Mouse (Mus musculus) left cerebral cortex, adult 2 months (tissue): ENCODE measurements around the gene Lipt1. TPM values are rescaled to one million over a fixed set of nuclear protein-coding genes. Genes with fewer than 3 reads are reported as not detected.
A peak's percentile ranks its signal among the peaks of the same experiment; 100 is the strongest.

Experiments used
- DNase-seq, 2 experiments: peaks; one replicate each; pipeline ENCODE4 v3.0.0; 2021 to 2022; ENCODE audit warnings: low spot score in 2 of 2, mixed read lengths in 1 of 2; ENCODE audit errors: extremely low spot score in 1 of 2
- H3K27ac ChIP-seq: fragments of 200-600 bp; 2 replicates; pipeline ENCODE4 v1.8.1; 2022
- H3K4me3 ChIP-seq: fragments of 200-600 bp; 2 replicates; pipeline ENCODE4 v1.8.1; 2022
- CTCF ChIP-seq: fragments of 200-600 bp; IDR thresholded peaks from 2 replicates; pipeline ENCODE4 v1.8.1; 2022; ENCODE audit warnings: antibody characterized with exemption, mild to moderate bottlenecking, moderate library complexity
- intact Hi-C: fragments of 180-260 bp; cut with DNase I; formaldehyde crosslinking; loops from one replicate; pipeline ENCODE4 v1.15.1; 2025
- total RNA-seq, 2 experiments: library from RNA; stranded (reverse); gene quantifications; 2 replicates each; pipeline ENCODE4 v1.2.3; 2021

Lipt1 gene
- total RNA-seq, 2 experiments from 2014 or later: 9.5 to 10.9 TPM

DNA sequence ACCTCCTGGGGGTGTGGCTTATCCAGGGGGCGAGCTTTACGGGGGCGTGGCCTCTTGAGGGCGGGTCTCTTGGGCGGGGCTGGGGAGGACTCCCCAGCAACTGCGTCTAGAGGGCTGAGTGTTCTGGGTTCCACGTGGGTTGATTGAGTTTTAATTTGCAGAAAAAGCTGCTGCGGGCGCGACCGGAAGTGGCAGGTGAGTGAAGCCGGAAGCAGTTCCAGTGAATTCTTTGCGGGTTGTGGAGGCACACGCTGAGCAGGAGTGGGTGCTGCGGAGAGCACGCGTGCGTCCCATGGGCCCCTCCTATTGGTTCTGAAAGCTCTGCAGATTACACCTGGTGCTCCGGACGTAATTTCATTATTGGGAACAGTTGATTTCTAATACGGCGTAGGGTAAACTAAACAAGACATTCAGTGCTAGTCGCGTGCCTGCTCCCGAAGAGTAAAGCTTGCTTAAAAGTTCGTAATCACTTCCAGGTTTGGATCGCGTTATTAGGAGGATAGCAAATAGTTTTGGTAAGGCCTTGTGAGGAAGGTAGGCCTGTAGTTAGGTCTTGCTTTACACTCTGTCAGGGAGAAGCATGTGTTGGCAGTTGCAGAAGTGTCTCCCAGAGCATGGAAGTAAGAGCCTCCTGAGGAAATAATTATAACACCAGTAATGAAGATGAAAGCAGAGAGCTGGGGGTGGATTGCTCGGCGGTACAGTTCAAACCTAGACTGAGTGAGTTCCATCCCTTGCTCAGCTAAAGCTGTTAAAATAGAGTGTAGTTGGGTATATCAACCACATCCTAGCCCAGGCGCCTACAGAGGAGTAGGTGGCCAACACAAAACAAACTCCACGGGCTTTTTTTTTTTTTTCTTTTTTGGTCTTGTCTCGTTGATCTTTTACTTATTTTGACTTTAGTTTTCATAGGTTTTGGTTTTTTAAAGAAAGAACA is 861 bp downstream of the Lipt1 start:
- peak; percentile 68 to 82 for DNase-seq
- intact Hi-C loops: no loop called here
- Histone ChIP-seq H3K27ac (peak overlapping the region; percentile 66), H3K4me3 (peak overlapping the region; percentile 58)
- TF ChIP-seq CTCF: no peak; the same call in 1 of the 2 replicates

DNA sequence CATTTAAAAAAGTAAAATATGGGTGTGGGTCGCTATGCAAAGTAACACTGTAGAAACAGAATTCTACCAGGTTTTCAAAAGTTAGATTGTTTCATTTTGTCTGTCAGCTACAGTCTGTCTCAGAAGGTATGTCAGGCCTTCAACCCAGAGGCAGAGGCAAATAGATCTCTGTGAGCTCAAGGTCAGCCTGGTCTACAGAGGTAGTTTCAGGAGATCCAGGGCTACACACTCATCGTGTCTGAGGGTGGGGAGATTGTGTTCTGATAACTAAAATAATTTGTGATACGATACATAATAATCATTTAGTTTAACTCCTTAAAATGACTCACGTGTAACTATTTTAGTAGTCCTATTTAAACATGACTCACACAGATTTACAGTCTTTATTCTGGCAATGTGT is 1.6 kb downstream of the Lipt1 start:
- TF ChIP-seq CTCF: no peak
- intact Hi-C loops: no loop called here
- H3K4me3 ChIP-seq: no peak overlapping the region
- no peak for DNase-seq
- no peak overlapping the region for H3K27ac ChIP-seq

DNA sequence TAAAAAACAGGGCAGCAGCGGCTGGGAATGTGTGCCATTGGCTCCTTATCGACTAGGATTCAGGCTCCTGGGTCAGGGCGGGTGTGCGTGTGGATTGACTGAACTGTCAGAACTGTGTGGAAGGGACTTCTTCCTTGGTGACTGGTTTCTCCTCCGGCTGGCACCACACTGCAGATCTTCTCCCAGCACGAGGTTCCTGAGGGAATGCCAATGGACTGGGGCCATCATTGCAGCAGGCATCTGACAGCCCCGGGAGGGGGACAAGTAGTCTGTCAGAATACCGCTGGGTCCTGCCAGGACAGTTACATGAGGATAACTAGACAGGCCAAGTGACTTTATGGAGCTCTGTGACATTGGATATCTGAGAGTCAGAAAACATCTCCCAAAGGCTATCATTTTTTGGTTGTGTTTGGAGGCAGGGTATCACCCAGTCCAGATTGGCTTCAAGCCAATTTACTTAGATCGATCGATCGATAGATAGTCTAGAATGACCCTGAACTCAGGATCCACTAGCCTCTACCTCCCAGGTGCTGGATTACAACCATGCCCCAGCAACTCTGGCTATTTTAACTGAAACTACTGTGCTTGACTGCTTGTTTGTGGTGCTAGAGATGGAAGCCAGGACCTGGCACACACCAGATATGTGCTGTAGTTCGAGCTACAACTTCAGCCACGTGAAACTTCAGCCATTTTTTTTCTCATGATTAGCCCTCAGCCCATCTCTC is 6.4 kb downstream of the Lipt1 start:
- Histone ChIP-seq H3K4me3 (no peak overlapping the region), H3K27ac (no peak overlapping the region)
- intact Hi-C loops: no loop called here
- no peak for TF ChIP-seq CTCF
- no peak for DNase-seq

DNA sequence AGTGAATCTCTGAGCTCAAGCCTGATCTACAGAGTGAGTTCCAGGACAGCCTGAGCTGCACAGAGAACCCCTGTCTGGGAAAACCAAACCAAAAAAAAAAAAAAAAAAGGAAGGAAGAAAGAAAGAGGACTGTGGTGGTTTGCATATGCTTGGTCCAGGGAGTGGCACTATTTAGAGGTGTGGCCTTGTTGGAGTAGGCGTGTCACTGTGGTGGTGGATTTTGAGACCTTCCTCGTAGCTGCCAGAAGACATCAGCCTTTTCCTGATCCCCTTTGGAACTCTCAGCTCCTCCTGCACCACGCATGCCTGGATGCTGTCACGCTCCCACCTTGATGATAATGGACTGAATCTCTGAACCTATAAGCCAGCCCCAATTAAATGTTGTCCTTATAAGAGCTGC is 11.9 kb downstream of the Lipt1 start:
- intact Hi-C loops: no loop called here
- DNase-seq: no peak
- Histone ChIP-seq H3K4me3 (no peak overlapping the region), H3K27ac (no peak overlapping the region)
- TF ChIP-seq CTCF: no peak

DNA sequence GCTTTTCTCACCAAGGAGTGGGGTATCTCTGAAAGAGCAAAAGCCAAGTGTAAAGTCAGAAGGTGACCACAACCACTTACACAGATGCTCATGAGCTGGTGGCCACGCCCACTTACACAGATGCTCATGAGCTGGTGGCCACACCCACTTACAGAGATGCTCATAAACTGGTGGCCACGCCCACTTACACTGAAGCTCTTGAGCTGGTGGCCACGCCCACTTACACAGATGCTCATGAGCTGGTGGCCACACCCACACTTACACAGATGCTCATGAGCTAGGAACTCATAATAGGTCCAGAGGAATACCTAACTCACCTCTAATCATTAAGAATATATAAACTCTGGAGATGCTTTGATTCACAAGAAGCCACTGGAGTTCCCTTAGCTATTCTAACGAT is 12.9 kb downstream of the Lipt1 start:
- no peak for TF ChIP-seq CTCF
- DNase-seq: no peak
- intact Hi-C loops: no loop called here
- Histone ChIP-seq H3K4me3 (no peak overlapping the region), H3K27ac (no peak overlapping the region)

DNA sequence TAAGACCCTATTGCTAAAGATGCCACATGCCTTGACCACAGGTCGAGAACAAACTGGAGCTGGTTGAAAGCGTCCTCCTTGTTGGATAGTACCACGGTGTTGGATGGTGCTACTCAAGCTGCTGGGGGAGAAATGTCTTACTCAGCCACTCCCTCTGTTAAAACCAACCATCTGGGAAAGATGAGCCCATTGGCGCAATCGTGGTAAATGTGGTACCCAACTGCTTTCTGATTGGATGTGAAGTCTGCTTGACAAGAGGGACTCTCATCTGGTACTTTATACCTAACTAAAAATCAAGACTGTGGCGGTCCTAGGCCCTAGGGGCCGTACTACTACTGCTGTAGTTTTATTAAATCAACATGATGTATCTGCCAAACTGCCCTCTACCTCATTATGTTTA is 17.7 kb downstream of the Lipt1 start:
- Histone ChIP-seq H3K4me3 (peak overlapping the region; percentile 80), H3K27ac (no peak overlapping the region)
- no peak for DNase-seq
- intact Hi-C loops: no loop called here
- TF ChIP-seq CTCF: no peak

DNA sequence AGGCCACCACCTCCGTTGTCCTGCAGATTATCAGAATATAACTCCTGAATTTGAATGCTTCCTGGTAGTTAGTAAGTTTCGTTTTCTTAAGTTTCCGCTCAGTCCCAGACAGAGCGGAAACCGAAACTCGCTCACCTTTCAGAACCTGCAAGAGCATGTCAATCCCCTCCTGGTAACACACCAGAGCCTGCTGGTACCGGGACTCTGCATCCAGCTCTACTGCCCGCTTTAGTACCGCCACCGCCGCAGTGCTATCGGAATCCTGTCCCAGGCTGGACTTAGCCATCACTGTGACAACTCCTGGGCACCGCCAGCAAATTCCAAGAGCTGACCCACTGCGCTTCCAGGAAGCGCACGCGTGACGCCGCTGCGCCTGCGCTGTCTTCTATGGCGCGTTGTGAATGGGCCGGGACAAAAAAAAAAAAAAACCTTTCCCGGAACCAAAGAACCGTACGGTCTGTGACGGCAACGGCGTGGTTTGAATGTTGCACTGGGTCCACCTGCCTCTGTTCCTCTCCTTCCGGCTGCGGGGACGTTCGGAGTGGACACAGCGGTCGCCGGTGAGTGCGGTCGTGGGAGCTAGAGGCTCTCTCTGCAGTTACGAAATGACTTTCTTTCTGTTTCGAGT is 18.6 kb downstream of the Lipt1 start, which contains the start of the genes Mitd1 and Mrpl30:
Gene Mitd1, minus strand, starts transcription at position 387 of the 628 bp plus-strand sequence.
Gene Mrpl30, plus strand, starts transcription at position 453 of the 628 bp plus-strand sequence.
- DNase-seq: peak; percentile 88 to 91
- no peak for TF ChIP-seq CTCF
- H3K27ac ChIP-seq: peak within 1 kb of the TSS; percentile 71
- intact Hi-C loops: loop anchor here (1.0 to 2.0 kb wide), 2 partner anchors 25 to 107 kb away; partner anchors contain the start of gene Txndc9
- peak within 1 kb of the TSS; percentile 80 for H3K4me3 ChIP-seq

DNA sequence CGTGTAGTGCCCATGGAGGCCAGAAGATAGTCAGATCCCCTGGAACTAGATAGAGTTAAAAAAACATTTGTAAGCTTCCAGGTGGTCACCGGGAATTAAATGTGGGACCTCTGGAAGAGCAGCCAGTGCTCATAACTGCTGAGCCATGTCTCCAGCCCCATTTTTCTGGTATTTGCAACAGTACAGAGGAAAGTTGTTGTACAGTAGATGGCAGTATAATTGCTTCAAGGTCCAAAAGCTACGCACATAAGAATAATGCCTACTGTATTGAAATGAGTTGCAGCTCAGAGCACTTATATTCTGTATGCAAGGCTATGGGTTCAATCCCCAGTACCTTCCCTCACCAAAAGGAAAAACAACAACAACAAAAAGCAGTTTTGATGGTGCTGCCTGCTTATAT is 19.9 kb downstream of the Lipt1 start:
- Histone ChIP-seq H3K27ac (no peak overlapping the region), H3K4me3 (peak overlapping the region; percentile 80)
- DNase-seq: no peak
- peak; percentile 44 for TF ChIP-seq CTCF
- intact Hi-C loops: loop anchor here (2.0 kb wide), 1 partner anchor 27 kb away; no protein-coding TSS in a partner anchor

DNA sequence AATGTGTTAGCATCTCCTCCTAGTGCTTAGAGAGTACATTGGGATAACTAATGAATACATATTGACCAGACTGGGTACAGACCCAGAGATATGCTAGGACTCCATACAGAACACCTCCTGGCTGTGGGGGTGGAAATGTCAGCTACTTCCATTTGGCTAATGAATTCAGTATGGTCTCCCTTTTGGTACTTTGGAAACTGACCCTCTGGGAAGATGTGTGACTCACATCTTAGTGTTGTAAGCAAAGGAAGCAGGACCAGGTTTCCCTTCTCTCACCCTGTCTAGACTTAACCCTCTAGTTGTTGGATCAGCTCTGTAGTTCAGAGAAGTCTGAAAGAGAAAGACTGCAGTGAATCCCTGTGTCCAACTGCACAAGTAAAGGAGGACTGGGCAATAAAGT is 23.1 kb downstream of the Lipt1 start:
- Histone ChIP-seq H3K27ac (no peak overlapping the region), H3K4me3 (no peak overlapping the region)
- no peak for TF ChIP-seq CTCF
- intact Hi-C loops: no loop called here
- no peak for DNase-seq

DNA sequence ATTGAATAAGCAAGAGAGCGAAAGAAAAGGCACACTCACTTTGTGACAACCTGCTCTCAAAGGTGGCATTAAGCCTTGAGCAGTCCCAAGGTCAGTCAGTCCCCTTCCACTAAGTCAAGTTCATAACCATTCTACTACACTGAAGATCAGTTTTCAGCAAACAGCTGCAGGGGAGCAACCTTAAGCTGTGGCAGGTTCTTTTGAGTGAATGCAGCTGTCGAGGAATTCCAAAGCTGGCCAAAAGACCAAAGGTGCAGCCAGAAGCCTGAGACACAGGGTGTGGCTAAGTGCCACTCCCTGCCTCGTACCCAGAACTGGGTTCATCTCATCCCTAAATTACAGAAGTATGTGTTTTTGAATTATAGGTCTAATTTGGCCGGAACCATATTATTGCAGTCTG is 28.3 kb downstream of the Lipt1 start:
- intact Hi-C loops: no loop called here
- no peak overlapping the region for H3K27ac ChIP-seq
- no peak for TF ChIP-seq CTCF
- no peak overlapping the region for H3K4me3 ChIP-seq
- no peak for DNase-seq

DNA sequence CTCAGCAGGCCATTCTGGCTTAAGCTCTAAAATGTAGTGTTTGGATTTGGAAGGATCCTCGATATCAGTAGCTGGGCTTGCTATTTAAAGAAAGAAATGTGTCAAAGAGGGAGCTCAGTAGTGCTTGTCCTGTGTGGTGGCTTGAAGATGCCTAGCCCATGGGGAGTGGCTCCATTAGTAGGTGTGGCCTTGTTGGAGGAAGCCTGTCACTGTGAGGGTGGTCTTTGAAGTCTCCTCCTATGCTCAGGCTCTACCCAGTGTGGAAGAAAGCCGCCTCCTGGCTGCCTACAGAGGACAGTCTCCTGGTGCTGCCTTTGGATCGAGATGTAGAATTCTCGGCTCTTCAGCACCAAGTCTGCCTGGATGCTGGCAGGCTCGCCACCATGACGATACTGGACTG is 28.8 kb downstream of the Lipt1 start:
- no peak overlapping the region for H3K27ac ChIP-seq
- no peak for DNase-seq
- H3K4me3 ChIP-seq: no peak overlapping the region
- TF ChIP-seq CTCF: no peak
- intact Hi-C loops: no loop called here
